Mouse (Mus musculus) G1E (cell line): ENCODE measurements around the gene Nrg4. TPM values are rescaled to one million over a fixed set of nuclear protein-coding genes. Genes with fewer than 3 reads are reported as not detected.

Experiments used
- ATAC-seq: 2 replicates; pipeline ENCODE4 v1.8.0; 2016; ENCODE audit warnings: mild to moderate bottlenecking; ENCODE audit not compliant: insufficient number of reproducible peaks, poor library complexity, low FRiP score, severe bottlenecking; ENCODE audit errors: extremely low read depth
- DNase-seq: peaks from one replicate; pipeline ENCODE4 v3.0.0; 2012; ENCODE audit warnings: low spot score
- H3K27me3 ChIP-seq: 2 replicates; pipeline ENCODE4 v1.6.1; 2012; ENCODE audit warnings: mild to moderate bottlenecking, low read length, inconsistent platforms; ENCODE audit not compliant: insufficient read depth
- H3K36me3 ChIP-seq: replicated peaks from 2 replicates; pipeline ENCODE3; 2012; ENCODE audit warnings: mild to moderate bottlenecking, inconsistent platforms
- H3K4me1 ChIP-seq: 2 replicates; pipeline ENCODE4 v1.6.1; 2012; ENCODE audit warnings: low read depth, low read length, inconsistent platforms, mixed read lengths; ENCODE audit not compliant: insufficient read depth
- H3K4me3 ChIP-seq: 2 replicates; pipeline ENCODE4 v1.5.1; 2012; ENCODE audit warnings: low read depth, mild to moderate bottlenecking, inconsistent platforms, low read length, moderate library complexity, mixed read lengths
- H3K9me3 ChIP-seq: replicated peaks from 2 replicates; pipeline ENCODE4 v1.6.1; 2012; ENCODE audit warnings: inconsistent platforms
- CTCF ChIP-seq: IDR thresholded peaks from 2 replicates; pipeline ENCODE4 v1.5.1; 2012; ENCODE audit warnings: low read depth, low read length, inconsistent platforms, mixed read lengths
- GATA1 ChIP-seq: IDR thresholded peaks from 2 replicates; pipeline ENCODE4 v1.6.1; 2012; ENCODE audit warnings: borderline replicate concordance, low read length, inconsistent platforms, mixed read lengths
- GATA2 ChIP-seq: IDR thresholded peaks from 2 replicates; pipeline ENCODE4 v1.6.1; 2012; ENCODE audit warnings: low read depth, low read length, inconsistent platforms, borderline replicate concordance
- POLR2AphosphoS5 ChIP-seq: IDR thresholded peaks from 2 replicates; pipeline ENCODE4 v1.6.1; 2012; ENCODE audit warnings: low read depth, low read length, inconsistent platforms; ENCODE audit not compliant: insufficient replicate concordance
- TAL1 ChIP-seq: conservative IDR thresholded peaks from 2 replicates; pipeline ENCODE4 v1.6.1; 2012; ENCODE audit warnings: low read depth, low read length, inconsistent platforms, mixed read lengths
- polyA plus RNA-seq: library from polyadenylated mRNA; stranded (reverse); fragments of >175 nt; gene quantifications from 2 replicates; pipeline ENCODE4 v1.2.3, GENCODE M21; 2012
- total RNA-seq, 2 experiments: library from RNA; stranded (forward) in 1 of 2; stranded (reverse) in 1 of 2; fragments of 200-1000 nt in 1 of 2; fragments of >200 nt in 1 of 2; fragmentation: Nextera tagmentation in 1 of 2; gene quantifications; 2 replicates each; pipeline ENCODE4 v1.2.3; 2014 to 2017

Nrg4 gene
- total and polyA plus RNA-seq, 3 experiments = 0.22 TPM; not detected in 2

- Histone ChIP-seq H3K4me1 (0 out of 2 replicates have a peak, but pooled peaks cover 2% of the 10 kb centered on the region), H3K9me3 (no peaks in the 10 kb centered on the region; the same call in 1 of the 2 replicates), H3K36me3 (no peaks in the 10 kb centered on the region), H3K4me3 (no peak overlapping the region), H3K27me3 (peaks cover 7% of the 10 kb centered on the region)
- ATAC-seq (no peak), DNase-seq (no peak)
- no peak for TF ChIP-seq CTCF
- no peak for TF ChIP-seq GATA2
- TF ChIP-seq POLR2AphosphoS5 = no peak
- TF ChIP-seq GATA1 = no peak
- TF ChIP-seq TAL1 = no peak
Observed at GRCm38 (mm10) chr9:55231544-55231943, 95.1 kb downstream of the Nrg4 start.

- no peak for ATAC-seq
Observed at GRCm38 (mm10) chr9:55229010-55229409, 97.6 kb downstream of the Nrg4 start.

DNA sequence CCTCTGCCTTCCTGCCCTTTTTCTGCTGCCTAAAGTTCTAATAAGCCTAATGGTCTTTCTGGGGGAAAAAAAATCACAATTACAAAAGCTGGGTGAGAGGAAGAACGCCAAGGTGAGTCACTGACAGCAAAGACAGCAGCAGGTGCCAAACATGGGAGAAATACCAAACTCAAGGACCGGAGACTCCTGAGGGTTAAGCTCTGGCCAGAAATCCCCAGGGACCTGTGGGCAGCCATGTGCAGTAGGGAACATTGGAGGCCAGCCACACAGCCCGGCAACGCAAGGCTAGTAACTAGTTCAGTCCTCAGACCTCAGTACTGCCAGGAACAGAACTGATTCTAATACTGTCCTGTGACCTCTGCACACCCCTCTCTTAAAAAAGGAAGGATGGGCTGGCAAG is 98.5 kb downstream of the Nrg4 start:
- no peak for DNase-seq
- Histone ChIP-seq H3K4me1 (0 out of 2 replicates have a peak, but pooled peaks cover 2% of the 10 kb centered on the region), H3K36me3 (peaks cover 25% of the 10 kb centered on the region), H3K27me3 (peaks cover 7% of the 10 kb centered on the region), H3K4me3 (no peak overlapping the region), H3K9me3 (0 out of 2 replicates have a peak, but pooled peaks cover 2% of the 10 kb centered on the region)
- TF ChIP-seq GATA1 (no peak), CTCF (no peak), POLR2AphosphoS5 (no peak), GATA2 (no peak), TAL1 (no peak)
- ATAC-seq = no peak

More at GRCm38 (mm10) chr9:55229010-55229409, 97.6 kb downstream of the Nrg4 start:
- peaks cover 7% of the 10 kb centered on the region for H3K27me3 ChIP-seq
- no peaks in the 10 kb centered on the region for H3K9me3 ChIP-seq
- no peak for DNase-seq
- no peak overlapping the region for H3K4me3 ChIP-seq
- H3K4me1 ChIP-seq = 0 out of 2 replicates have a peak, but pooled peaks cover 2% of the 10 kb centered on the region
- peaks cover 17% of the 10 kb centered on the region for H3K36me3 ChIP-seq
- TF ChIP-seq CTCF (no peak), GATA1 (no peak), GATA2 (no peak), TAL1 (no peak)

DNA sequence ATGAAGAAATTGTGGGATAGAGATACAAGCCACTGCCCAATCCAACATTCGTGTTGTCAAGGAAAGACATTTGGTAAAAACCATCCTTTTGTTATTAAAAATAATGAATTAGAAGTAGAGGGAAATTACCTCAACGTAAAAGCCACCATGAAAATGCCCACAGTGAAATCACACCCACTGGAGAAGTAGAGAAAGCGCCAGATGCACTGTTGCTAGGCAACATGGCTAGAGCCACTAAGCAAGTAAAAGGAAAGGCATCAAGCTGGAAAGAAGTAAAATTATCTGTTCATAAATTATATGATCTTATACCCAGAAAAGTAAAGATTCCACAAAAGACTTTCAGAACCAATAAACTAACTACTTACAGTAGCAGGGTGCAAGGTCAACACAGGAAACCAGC is 100.4 kb downstream of the Nrg4 start:
- H3K9me3 ChIP-seq = 0 out of 2 replicates have a peak, but pooled peaks cover 2% of the 10 kb centered on the region
- ATAC-seq = no peak
- no peaks in the 10 kb centered on the region for H3K4me1 ChIP-seq
- H3K36me3 ChIP-seq = peaks cover 44% of the 10 kb centered on the region
- no peak for DNase-seq
- no peak for TF ChIP-seq TAL1
- no peak for TF ChIP-seq POLR2AphosphoS5
- TF ChIP-seq GATA2 = no peak
- no peak for TF ChIP-seq CTCF
- TF ChIP-seq GATA1 = no peak
- H3K27me3 ChIP-seq = no peaks in the 10 kb centered on the region
- H3K4me3 ChIP-seq = no peak overlapping the region

- 0 out of 2 replicates have a peak, but pooled peaks cover 2% of the 10 kb centered on the region for H3K9me3 ChIP-seq
- no peak overlapping the region for H3K4me3 ChIP-seq
- no peak for ATAC-seq
- H3K4me1 ChIP-seq = no peaks in the 10 kb centered on the region
- H3K36me3 ChIP-seq = peaks cover 54% of the 10 kb centered on the region
- DNase-seq = no peak
- H3K27me3 ChIP-seq = no peaks in the 10 kb centered on the region
- TF ChIP-seq GATA1 (no peak), TAL1 (no peak), POLR2AphosphoS5 (no peak), GATA2 (no peak), CTCF (no peak)
Observed at GRCm38 (mm10) chr9:55225165-55225737, 101.4 kb downstream of the Nrg4 start.

DNA sequence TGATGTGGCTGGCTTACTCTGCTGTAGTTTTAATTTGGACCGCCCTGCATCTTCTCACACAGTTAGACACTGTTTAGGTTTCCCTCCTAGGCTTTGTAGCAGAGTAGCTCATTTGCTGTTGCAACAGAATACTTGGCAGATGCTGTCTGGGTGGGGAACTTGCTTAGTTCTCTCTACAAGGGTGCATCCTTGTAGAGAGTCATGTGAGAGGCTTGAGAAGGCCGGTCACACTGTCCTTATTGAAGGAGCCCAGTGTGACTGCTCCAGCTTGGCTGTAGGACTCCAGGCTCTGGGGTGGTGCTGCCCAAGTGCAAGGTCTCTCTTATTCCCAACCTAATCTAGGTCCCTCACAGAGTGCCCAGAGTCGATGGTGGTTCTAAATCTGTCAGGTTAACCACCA is 109.3 kb downstream of the Nrg4 start:
- no peak for ATAC-seq
- H3K9me3 ChIP-seq = no peaks in the 10 kb centered on the region
- peaks cover 96% of the 10 kb centered on the region for H3K36me3 ChIP-seq

More for the DNA sequence above, 109.3 kb downstream of the Nrg4 start:
- no peak for DNase-seq
- TF ChIP-seq POLR2AphosphoS5 (no peak), CTCF (no peak), GATA1 (no peak), GATA2 (no peak)
- H3K4me3 ChIP-seq = no peak overlapping the region
- H3K27me3 ChIP-seq = no peaks in the 10 kb centered on the region
- peaks cover 4% of the 10 kb centered on the region; the same call in 1 of the 2 replicates for H3K4me1 ChIP-seq
